Mouse (Mus musculus) macrophage (primary cell): ENCODE data around the gene Akt2. TPM values are rescaled to one million over a fixed set of nuclear protein-coding genes. Genes with fewer than 3 reads are reported as not detected.

ENCODE experiments used
- H3K27ac ChIP-seq: fragments of 350-480 bp; formaldehyde crosslinking; 2 replicates; pipeline ENCODE4 v1.9.0; 2021
- H3K36me3 ChIP-seq: fragments of 350-480 bp; formaldehyde crosslinking; 2 replicates; pipeline ENCODE4 v1.9.0; 2021; ENCODE audit errors: inconsistent target
- H3K4me3 ChIP-seq: fragments of 350-480 bp; formaldehyde crosslinking; 2 replicates; pipeline ENCODE4 v1.9.0; 2021; ENCODE audit errors: inconsistent target
- H3K79me2 ChIP-seq: fragments of 350-480 bp; formaldehyde crosslinking; 2 replicates; pipeline ENCODE4 v1.9.0; 2021; ENCODE audit errors: inconsistent target
- WGBS: methylation state at CpG from one replicate; pipeline ENCODE4 v1.1.7; 2026; ENCODE audit warnings: inconsistent platforms; ENCODE audit not compliant: missing documents; 5-methylcytosine and 5-hydroxymethylcytosine counted together
- polyA plus RNA-seq: library from polyadenylated mRNA; stranded (reverse); fragments of 250-400 nt; gene quantifications from 3 replicates; pipeline ENCODE4 v1.2.4, GENCODE M21; 2018; ENCODE audit warnings: inconsistent platforms

Gene Akt2
- polyA plus RNA-seq, 1 experiment from 2014 or later, result 77.4 TPM

DNA sequence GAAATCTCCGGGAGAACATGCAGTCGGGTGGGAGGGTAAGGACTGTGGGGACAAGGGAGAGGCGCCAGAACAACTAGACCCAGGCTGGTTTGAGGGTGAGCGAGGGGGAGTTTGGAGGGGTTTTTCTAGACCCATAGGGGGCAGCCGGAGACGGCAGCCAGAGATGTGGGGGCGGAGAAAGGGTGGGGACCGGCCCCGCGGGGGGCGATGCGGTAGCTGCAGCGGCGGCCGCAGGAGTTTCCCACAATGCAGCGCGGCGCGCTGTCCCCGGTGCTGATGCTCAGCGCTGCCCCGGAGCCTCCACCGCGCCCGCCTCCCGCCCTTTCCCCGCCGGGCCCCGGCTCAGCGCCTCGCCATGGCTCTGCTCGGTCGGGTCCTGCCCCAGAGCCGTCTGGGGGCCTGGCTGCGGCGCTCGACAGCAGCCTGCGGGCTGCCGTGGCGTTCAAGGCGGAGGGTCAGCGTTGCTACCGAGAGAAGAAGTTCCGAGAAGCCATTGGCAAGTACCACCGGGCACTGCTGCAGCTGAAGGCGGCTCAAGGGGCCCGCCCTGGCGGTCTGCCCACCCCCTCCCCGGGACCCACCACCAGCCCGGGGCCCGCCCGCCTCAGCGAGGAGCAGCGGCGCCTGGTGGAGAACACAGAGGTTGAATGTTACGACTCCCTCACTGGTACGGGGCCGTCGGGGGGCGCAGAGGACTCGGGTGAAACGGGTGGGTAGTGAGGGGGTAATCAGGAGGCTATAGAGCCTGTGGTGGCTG is 62.5 kb downstream of the Akt2 start, which contains the start of gene Ttc9b:
Gene Ttc9b, plus strand, starts transcription at position 235 of the 757 bp plus-strand sequence.
- H3K4me3 ChIP-seq, result no peak within 1 kb of the TSS
- no peaks in the 10 kb centered on the region for H3K79me2 ChIP-seq
- H3K27ac ChIP-seq, result no peak within 1 kb of the TSS
- H3K36me3 ChIP-seq, result no peaks in the 10 kb centered on the region
- 5% methylated on average over 59 of the region's 62 CpGs for WGBS

DNA sequence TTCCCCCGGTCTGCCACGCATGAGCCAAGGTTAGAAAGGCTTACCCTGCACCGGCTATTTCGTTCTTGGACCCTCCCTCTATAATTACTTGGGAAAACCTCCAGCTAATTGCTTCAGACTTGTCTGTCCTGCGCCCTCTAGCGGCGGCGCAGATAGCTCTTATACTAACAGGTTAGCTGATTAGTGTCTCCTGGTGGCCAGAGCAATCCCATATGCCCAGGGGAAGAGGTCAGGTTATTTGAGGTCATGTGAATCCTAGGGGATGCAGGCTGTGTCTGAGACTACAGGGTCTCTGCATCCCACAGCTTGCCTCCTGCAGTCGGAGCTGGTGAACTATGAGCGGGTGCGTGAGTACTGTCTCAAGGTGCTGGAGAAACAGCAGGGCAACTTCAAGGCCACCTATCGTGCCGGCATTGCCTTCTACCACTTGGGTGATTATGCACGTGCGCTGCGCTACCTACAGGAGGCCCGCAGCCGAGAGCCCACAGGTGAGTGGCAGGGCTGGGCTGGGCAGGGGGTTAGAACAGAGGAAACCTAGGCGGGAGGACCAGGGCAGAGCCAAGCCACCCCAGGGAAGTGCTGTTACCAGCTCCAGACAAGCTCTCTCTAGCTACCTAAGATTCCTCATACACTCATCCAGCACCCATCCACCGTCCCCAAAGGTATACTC is 63.4 kb downstream of the Akt2 start:
- H3K79me2 ChIP-seq, result no peaks in the 10 kb centered on the region
- 58% methylated on average over 20 of the region's 20 CpGs for WGBS
- H3K36me3 ChIP-seq, result no peaks in the 10 kb centered on the region
- H3K27ac ChIP-seq, result no peak overlapping the region
- H3K4me3 ChIP-seq, result no peak overlapping the region

DNA sequence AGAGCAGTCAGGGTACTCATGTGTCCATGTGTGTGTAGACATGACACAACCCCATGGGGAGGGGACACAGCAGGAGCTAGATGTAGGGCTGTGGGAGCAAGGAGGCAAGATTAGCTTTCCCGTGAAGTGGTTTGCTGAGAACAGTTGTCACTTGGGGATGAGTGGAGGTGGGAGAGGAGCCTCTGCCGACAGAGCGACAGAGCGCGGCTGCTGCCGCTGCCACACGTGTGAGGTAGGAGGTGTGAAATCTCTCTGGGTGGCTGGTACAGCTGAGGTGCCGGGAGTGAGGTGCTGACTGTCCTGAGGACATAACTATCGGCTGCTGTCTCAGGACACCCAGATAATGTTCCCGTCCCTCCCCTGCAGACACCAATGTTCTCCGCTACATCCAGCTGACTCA is 64.2 kb downstream of the Akt2 start:
- H3K36me3 ChIP-seq, result no peaks in the 10 kb centered on the region
- 58% methylated on average over 11 of the region's 11 CpGs for WGBS
- H3K27ac ChIP-seq, result no peak overlapping the region
- H3K4me3 ChIP-seq, result no peak overlapping the region
- no peaks in the 10 kb centered on the region for H3K79me2 ChIP-seq

DNA sequence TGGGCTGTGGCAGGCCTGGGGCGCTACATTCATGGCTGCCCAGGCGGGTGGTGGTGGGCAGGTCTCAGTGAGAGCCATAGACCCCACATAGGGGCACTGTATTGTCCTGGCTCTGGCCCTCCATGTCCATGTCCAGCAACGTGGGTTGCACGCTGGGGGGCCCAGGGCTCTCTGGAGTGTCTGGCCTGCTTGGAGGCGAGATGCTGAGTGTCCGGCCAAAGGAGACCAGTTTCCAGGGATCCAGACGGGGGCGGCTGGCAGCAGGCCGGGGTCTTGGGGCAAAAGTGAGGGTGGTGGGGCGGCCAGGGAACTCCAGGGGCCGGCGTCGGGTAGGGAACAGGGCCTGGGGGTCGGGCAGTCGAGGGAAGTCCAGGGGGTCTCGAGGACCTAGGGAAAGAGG is 65.2 kb downstream of the Akt2 start:
- Histone ChIP-seq H3K4me3 (no peak overlapping the region), H3K79me2 (no peaks in the 10 kb centered on the region), H3K36me3 (no peaks in the 10 kb centered on the region), H3K27ac (no peak overlapping the region)
- 92% methylated on average over 10 of the region's 16 CpGs for WGBS

DNA sequence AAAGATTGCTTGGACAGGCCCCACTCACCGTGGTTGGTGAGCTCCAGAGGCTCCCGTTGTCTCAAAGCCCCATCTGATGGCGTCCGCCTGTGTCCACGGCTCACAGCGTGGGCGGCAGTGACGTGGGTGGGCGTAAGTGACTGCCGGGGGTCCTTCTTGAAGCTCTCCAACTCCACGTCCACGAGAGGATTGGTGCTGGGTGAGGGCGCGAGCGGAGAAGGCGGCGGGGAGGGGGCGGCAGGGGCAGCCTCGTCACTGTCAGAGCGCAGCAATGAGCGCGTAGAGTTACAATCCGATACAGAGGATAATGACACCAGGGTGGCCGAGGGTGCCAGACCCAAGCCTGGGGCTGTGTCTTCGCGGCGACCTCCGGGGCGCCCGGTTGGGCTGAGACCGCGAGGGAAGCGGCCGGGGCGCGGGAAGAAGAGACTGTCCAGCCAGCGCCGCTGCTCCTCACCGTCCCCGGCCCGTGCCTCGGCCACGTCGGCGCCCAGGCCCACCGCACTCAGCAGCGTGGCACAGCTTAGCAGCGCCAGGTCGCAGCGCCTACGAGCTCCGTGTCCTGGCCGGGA is 66.6 kb downstream of the Akt2 start:
- Histone ChIP-seq H3K36me3 (no peaks in the 10 kb centered on the region), H3K27ac (no peak overlapping the region), H3K79me2 (no peaks in the 10 kb centered on the region), H3K4me3 (no peak overlapping the region)
- WGBS, result 41% methylated on average over 39 of the region's 53 CpGs

DNA sequence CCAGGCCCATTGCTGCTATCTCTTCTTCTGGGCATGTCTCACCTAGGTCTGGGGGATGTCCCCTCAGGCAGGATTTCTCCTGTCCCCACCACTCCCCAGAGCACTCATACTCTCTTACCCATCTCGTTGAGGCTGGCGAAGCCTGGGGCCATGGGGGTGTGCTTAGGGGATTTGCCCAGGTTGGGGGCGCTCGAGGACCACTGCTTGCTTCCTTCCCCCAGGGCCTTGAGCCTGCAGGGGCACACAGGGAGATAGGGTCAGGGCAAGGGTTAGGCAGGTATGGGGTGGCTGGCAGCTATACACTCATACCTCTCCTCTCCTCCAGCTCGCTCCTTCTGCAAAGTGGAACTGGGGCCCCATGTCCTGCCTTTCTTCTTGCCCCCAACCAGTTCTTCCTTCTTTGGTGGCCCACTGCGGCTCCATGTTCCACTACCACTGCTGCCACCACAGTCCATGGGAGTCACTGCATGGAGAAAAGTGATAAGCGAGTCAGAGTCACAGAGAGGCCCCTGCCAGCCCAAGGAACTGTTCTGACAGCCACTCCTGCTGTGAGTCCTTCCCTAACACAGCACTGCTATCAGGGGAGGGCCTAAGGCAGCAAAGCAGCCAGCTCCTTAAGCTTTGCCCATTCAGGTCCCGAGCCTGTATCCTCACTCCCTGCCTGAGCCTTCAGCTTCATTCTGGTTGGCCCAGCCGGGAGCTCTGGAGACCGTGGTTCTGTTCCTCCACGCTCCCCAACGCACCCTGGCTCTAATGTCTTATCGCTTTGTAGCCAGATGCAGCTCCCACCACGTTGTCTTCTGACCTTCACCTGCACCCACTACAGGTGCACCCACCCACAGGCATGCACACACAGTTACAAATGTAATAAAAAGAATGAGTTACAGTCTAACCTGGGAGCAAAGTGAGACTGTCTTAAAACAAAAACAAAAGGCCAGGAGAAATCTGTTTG is 67.6 kb downstream of the Akt2 start:
- no peaks in the 10 kb centered on the region for H3K79me2 ChIP-seq
- H3K36me3 ChIP-seq, result no peaks in the 10 kb centered on the region
- no peak overlapping the region for H3K4me3 ChIP-seq
- 76% methylated on average over 14 of the region's 14 CpGs for WGBS
- H3K27ac ChIP-seq, result no peak overlapping the region

DNA sequence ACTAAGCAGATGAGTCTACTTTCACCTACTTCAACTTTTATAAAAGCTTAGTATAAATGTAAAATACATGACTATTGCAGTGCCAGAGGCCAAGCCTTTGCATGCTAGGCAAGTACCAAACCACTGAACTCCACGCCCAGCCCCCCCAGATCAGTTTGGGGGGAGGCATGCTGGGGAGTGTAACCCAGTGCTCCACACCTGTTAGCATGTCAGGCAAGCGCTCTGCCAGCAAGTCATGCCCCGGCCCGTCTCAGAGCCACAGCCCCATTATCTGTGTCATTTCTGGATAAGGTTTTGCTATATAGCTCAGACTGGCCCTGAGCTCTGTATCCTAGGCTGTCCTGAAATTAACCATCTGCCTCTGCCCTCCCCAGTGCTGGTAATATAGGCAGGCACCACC is 70.7 kb downstream of the Akt2 start:
- Histone ChIP-seq H3K36me3 (peaks cover 1% of the 10 kb centered on the region; the same call in 1 of the 2 replicates), H3K4me3 (no peak overlapping the region), H3K27ac (no peak overlapping the region), H3K79me2 (no peaks in the 10 kb centered on the region)
- 97% methylated on average over 4 of the region's 4 CpGs for WGBS

DNA sequence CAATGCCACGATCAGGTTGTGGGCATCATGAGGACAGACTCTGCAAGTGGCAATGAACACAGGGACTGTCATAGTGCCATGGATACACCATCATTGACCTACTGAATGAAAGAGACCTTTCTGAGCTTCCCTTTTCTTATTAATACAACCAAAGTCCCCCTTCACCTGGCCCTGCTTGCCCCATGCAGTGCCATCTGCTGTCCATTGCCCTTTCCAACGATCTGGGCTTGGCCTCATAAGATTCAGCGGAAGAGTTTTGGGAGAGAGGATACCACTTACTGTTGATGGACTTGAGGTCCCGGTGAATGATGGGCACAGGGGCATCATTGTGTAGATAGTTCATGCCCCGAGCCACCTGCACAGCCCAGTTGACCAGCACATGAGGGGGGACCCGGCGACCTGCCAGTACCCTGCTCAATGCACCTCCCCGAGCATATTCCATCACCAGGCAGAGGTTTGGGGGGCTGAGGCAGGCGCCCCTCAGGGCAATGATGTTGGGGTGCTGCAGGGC is 81.8 kb downstream of the Akt2 start:
- peak overlapping the region; percentile 33; the same call in 1 of the 2 replicates for H3K4me3 ChIP-seq
- H3K79me2 ChIP-seq, result no peaks in the 10 kb centered on the region
- no peaks in the 10 kb centered on the region for H3K36me3 ChIP-seq
- no peak overlapping the region for H3K27ac ChIP-seq
- WGBS, result 59% methylated on average over 9 of the region's 9 CpGs

DNA sequence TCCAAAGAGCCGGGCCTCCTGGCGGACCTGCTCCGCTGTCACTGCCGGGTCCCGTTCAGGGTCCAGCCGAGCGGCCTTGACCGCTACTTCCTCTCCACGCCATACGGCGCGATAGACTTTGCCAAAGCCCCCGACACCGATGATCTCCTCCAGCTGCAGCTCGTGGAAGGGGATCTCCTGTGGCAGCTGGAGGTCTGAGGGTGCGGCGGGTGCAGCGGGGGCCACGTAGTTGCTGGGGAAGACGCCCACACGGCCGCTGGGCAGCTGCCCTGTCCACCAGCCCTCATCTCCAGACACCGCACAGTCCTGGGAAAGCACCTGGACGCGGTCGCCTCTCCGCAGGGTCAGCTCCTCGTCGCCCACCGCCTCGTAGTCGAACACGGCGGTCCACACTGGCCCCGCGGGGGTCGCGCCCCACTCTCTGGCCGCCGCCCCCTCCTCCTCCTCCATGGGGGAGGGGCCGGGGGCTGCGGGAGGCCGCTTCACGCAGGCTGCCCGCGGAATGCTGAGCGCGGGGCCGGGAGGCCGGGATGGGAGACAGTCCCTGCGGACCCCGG is 82.3 kb downstream of the Akt2 start:
- H3K4me3 ChIP-seq, result peak overlapping the region; percentile 33; the same call in 1 of the 2 replicates
- H3K27ac ChIP-seq, result no peak overlapping the region
- 2% methylated on average over 50 of the region's 52 CpGs for WGBS
- H3K79me2 ChIP-seq, result no peaks in the 10 kb centered on the region
- no peaks in the 10 kb centered on the region for H3K36me3 ChIP-seq

DNA sequence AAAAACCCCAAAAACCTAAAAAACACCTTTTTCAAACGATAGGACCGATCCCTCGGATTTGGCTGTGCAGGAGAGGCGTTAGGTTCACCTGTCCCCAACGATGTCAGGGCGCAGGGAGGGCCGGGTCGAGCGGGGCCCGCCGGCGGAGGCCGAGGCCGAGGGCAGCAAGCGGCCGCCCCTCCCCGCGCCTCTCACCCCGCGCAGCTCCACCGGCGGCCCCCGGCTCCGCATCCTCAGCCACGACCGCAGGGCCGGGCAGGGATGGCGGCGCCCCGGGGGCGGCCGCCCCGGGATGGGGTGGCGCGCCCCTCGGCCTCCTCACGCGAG is 82.8 kb downstream of the Akt2 start:
- Histone ChIP-seq H3K36me3 (no peaks in the 10 kb centered on the region), H3K27ac (no peak overlapping the region)
- under 1% methylated on average over 27 of the region's 38 CpGs for WGBS

DNA sequence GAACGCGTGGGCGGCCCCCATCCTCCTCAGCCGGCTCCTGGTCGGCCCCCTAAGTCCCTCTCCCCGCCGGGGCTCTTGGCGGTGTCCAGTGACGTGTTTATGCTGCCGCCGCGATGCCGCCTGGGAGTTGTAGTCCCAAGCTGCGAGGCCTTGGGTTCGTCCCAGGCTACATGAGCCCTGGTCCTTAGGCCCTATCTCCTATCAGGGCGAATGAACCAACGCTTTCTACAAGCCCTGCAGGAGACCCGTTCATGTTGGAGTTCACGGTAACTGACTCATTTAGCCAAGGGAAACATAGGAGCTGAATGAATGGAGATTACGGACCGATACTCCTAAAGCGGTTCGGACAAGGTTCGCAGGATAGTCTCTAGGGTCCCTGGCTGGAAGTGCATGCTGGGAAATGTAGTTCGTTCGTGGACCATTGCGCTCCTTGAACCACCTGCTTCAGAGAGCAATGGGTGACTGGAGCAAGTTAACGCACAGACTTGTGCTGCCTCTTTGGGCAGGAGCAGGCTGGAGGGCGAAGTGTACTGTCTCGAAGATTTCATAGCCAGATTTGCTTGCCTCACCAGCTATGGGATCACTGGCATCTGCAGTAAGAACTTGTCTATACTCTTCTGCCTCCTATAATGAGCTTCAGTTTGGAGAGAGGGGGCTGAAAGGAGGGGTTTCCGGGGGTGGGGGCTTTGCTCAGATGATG is 83.3 kb downstream of the Akt2 start, which contains the start of gene Map3k10:
Gene Map3k10, minus strand, starts transcription at position 77 of the 700 bp plus-strand sequence.
- 0% methylated on average over 28 of the region's 31 CpGs for WGBS
- H3K4me3 ChIP-seq, result peak within 1 kb of the TSS; percentile 33
- H3K36me3 ChIP-seq, result no peaks in the 10 kb centered on the region
- 0 out of 2 replicates have a peak within 1 kb of the TSS, but pooled peaks have one; percentile 28 for H3K27ac ChIP-seq
- no peaks in the 10 kb centered on the region for H3K79me2 ChIP-seq

More for the DNA sequence above, 82.8 kb downstream of the Akt2 start:
- peak overlapping the region; percentile 33; the same call in 1 of the 2 replicates for H3K4me3 ChIP-seq
- H3K79me2 ChIP-seq, result no peaks in the 10 kb centered on the region

DNA sequence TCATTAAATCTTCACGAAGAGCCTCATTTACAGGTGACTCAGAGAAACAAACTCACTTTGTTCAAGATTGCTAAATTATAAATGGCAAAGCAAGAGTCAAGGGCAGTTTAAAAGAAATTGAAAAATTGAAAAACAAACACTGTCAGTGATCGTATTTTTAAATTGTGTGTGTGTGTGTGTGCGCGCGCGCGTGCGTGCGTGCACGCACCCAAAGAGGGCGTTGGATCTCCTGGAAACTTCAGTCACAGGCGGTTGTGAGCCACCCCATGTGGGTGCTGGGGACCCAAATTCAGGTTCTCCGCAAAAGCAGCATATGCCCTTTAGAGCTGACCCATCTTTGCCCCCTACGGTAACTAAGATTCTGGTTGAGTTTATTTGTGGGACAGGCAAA is 83.9 kb downstream of the Akt2 start:
- Histone ChIP-seq H3K79me2 (no peaks in the 10 kb centered on the region), H3K27ac (no peak overlapping the region), H3K36me3 (no peaks in the 10 kb centered on the region), H3K4me3 (peak overlapping the region; percentile 27; the same call in 1 of the 2 replicates)
- 40% methylated on average over 14 of the region's 14 CpGs for WGBS

DNA sequence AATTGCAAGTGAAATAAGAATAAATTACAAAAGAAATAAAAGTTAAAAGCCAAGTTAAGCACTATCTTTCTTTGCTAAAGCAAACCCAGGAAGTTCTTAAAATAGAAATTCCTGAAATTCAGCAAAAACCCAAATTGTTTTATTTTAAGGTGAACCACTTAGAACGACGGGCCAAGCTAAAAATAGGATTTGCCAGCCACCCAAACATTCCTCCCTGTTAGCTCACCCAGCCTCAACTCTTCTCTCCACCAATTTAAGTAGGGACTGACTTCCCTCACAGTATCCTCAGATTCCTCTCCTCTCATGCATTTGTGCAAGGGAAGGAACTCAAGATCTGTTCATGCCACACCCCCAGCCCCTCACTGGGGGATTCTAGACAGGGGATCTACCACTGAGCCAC is 91.9 kb downstream of the Akt2 start:
- no peaks in the 10 kb centered on the region for H3K79me2 ChIP-seq
- no peak overlapping the region for H3K4me3 ChIP-seq
- H3K36me3 ChIP-seq, result no peaks in the 10 kb centered on the region
- 11% methylated on average over 2 of the region's 2 CpGs for WGBS
- no peak overlapping the region for H3K27ac ChIP-seq
